Mouse (Mus musculus) testis, adult 2 months (tissue): ENCODE data around the gene Lrrc28.

Experiments used
- CTCF ChIP-seq: fragments of 200-500 bp; IDR thresholded peaks from 2 replicates; pipeline ENCODE4 v1.5.1; 2012; ENCODE audit warnings: low read depth, mild to moderate bottlenecking, inconsistent platforms, low read length, moderate library complexity; ENCODE audit not compliant: control insufficient read depth, insufficient read depth, insufficient replicate concordance
- POLR2A ChIP-seq: fragments of 200-500 bp; IDR thresholded peaks from 2 replicates; pipeline ENCODE4 v1.6.1; 2012; ENCODE audit warnings: low read depth, mild to moderate bottlenecking, inconsistent platforms, low read length, moderate library complexity; ENCODE audit not compliant: control insufficient read depth

DNA sequence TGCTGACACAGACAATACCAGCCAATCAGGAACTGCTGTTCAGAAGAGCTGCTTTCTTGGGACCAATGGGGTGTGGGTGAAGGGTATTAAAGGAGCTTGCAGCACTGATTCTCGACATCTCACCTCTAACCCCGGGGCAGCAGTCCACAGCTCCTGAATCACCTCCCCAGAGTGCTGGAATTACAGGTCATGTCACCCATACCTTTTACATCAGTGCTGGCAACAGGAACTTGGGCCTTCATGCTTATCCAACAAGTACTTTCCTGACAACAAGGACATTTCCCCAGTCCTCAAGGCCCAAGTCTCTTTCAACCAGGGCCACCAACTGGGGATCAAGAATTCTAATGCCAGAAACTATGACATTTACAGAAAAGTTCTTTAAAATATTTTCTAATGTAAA is 8.9 kb downstream of the Lrrc28 start:
- TF ChIP-seq CTCF (no peak), POLR2A (no peak)
